Mouse (Mus musculus): ENCODE data around the gene Astn2.

GRCm38 (mm10) chr4:65430804-65431203 lies 973.6 kb downstream of the Astn2 start:
- TF ChIP-seq POLR2A (IDR thresholded peaks at IDR 0.05; ENCODE audit: control insufficient read depth, extremely low read depth, insufficient read depth, low read length, poor library complexity) (no peak), CTCF (IDR thresholded peaks at IDR 0.05; ENCODE audit: borderline replicate concordance, control insufficient read depth, extremely low read depth, insufficient read depth, low read length, poor library complexity) (no peak)
